7 mouse cellular contexts compared by ENCODE assay signal in genomic region chr6:71846906-71847305, GRCm38 (mm10). TPM values are rescaled to one million over a fixed set of nuclear protein-coding genes. Genes with fewer than 3 reads are reported as not detected.
A peak's percentile ranks its signal among the peaks of the same experiment; 100 is the strongest.
DNase-seq lines count a peak whose midpoint lies in the region; ATAC-seq and TF ChIP-seq lines count a peak whose summit lies in the region.
"Not testable (repeated sequence)": the region's sequence is repeated elsewhere in the genome, so short reads cannot be mapped to it uniquely, and the experiment has no call there.

No protein-coding gene starts in this region.

- H3K9me3 ChIP-seq in stomach, postnatal 0 days (ENCODE audit: control insufficient read depth, low read length) = not testable (repeated sequence)

- not testable (repeated sequence) for H3K9ac ChIP-seq in liver, adult 2 months (ENCODE audit: low read depth, low read length); stomach, postnatal 0 days (ENCODE audit: low read length)

- H3K27me3 ChIP-seq in kidney, adult 2 months (replicated peaks; ENCODE audit: control insufficient read depth, insufficient read depth, low read length); liver, adult 2 months (ENCODE audit: control insufficient read depth, insufficient read depth, low read length); stomach, postnatal 0 days (ENCODE audit: control insufficient read depth, insufficient read depth, low read length): not testable (repeated sequence)

- TF ChIP-seq POLR2A in kidney, adult 2 months (IDR thresholded peaks at IDR 0.05; ENCODE audit: low read depth, low read length); liver, adult 2 months (IDR thresholded peaks at IDR 0.05; ENCODE audit: extremely low read depth, insufficient read depth, low read length): not testable (repeated sequence)

- not testable (repeated sequence) for TF ChIP-seq EP300 in stomach, postnatal 0 days (optimal IDR thresholded peaks at IDR 0.05)

- not testable (repeated sequence) for H3K4me1 ChIP-seq in kidney, adult 2 months (ENCODE audit: control insufficient read depth, insufficient read depth, low read length); liver, adult 2 months (ENCODE audit: control insufficient read depth, insufficient read depth, low read length); stomach, postnatal 0 days (replicated peaks; ENCODE audit: control insufficient read depth, insufficient read depth)

- not testable (repeated sequence) for H3K4me2 ChIP-seq in stomach, postnatal 0 days (replicated peaks; ENCODE audit: low read depth)

- TF ChIP-seq CTCF in kidney, adult 2 months (conservative IDR thresholded peaks at IDR 0.05; ENCODE audit: insufficient read depth, insufficient read length, low read depth, low read length); liver, adult 2 months (IDR thresholded peaks at IDR 0.05; ENCODE audit: low read depth, low read length); stomach, postnatal 0 days (IDR thresholded peaks at IDR 0.05; ENCODE audit: low read depth): not testable (repeated sequence)

- H3K4me3 ChIP-seq in kidney, adult 2 months (ENCODE audit: insufficient read depth, low read depth, low read length); liver, adult 2 months (ENCODE audit: insufficient read depth, low read depth, low read length); stomach, postnatal 0 days (ENCODE audit: low read depth, low read length): not testable (repeated sequence)

- not testable (repeated sequence) for H3K27ac ChIP-seq in kidney, adult 2 months (ENCODE audit: insufficient read depth, low read depth, low read length); liver, adult 2 months (replicated peaks; ENCODE audit: insufficient read depth, low read depth, low read length); stomach, postnatal 0 days (replicated peaks)

- ATAC-seq in stomach, postnatal 0 days (ENCODE audit: low FRiP score, low TSS enrichment) = not testable (repeated sequence)

- peak; percentile 78 for DNase-seq in NIH3T3 (ENCODE audit: low read depth)
- DNase-seq in adrenal gland, adult (ENCODE audit: inconsistent age in 2 of 2, low spot score in 1 of 2) = peak; percentile 37 to 78
- DNase-seq in adrenal gland, adult 8-10 months = peak; percentile 55
- DNase-seq in adrenal gland, postnatal 36 days = peak; percentile 22 to 38
- peak; percentile 33 for DNase-seq in kidney, adult 2 months
- DNase-seq in liver, adult 2 months (ENCODE audit: extremely low read depth, low read depth, low spot score) = peak; percentile 65
- peak; percentile 14 for DNase-seq in stomach, postnatal 0 days (ENCODE audit: low spot score)

- H3K36me3 ChIP-seq in kidney, adult 2 months (ENCODE audit: control insufficient read depth, insufficient read depth, low read length); stomach, postnatal 0 days (ENCODE audit: control insufficient read depth, insufficient read depth, low read length): not testable (repeated sequence)
- peaks cover 28% of the 10 kb centered on the region for H3K36me3 ChIP-seq in liver, adult 2 months (ENCODE audit: control insufficient read depth, insufficient read depth, low read length)

- WGBS in kidney, adult 2 months = 62% methylated on average over 6 of the region's 6 CpGs
- 29% methylated on average over 6 of the region's 6 CpGs for WGBS in liver, adult 2 months
- 66% methylated on average over 6 of the region's 6 CpGs for WGBS in stomach, postnatal 0 days

- peaks cover 12% of the 10 kb centered on the region; the same call in 1 of the 2 replicates for H3K79me2 ChIP-seq in liver, adult 2 months (ENCODE audit: control insufficient read depth, insufficient read depth, low read length)

RNA-seq across cellular contexts. Expression of gene Immt, which starts 15.8 kb away (rescaled TPM):
- 100 to 1,000 TPM; 226 to 361 (median 285) TPM for total RNA-seq in adrenal gland, adult 8-10 months (2022)
- total RNA-seq in adrenal gland, postnatal 36 days (2021) = 100 to 1,000 TPM; 286 to 364 TPM
- 126 and 145 TPM in 2 replicates for polyA plus RNA-seq in kidney, adult 2 months (2012; rRNA removed)
- 90.5 and 100 TPM in 2 replicates for total RNA-seq in liver, adult 2 months (2014; rRNA removed)
- polyA plus RNA-seq in liver, adult 2 months (2012; rRNA removed) = 34.3 and 38.8 TPM in 2 replicates
- 132 and 140 TPM in 2 replicates for polyA plus RNA-seq in stomach, postnatal 0 days (2015; fragmentation: Nextera tagmentation; extraction: Ambion mirVana)

RNA-seq across cellular contexts. Expression of gene Mrpl35, which starts 20.1 kb away (rescaled TPM):
- total RNA-seq in adrenal gland, adult 8-10 months (2022) = 10 to 100 TPM; 35.0 to 41.1 (median 39.2) TPM
- total RNA-seq in adrenal gland, postnatal 36 days (2021) = 10 to 100 TPM; 42.4 to 43.1 TPM
- 13.3 and 14.3 TPM in 2 replicates for polyA plus RNA-seq in kidney, adult 2 months (2012; rRNA removed)
- 13.5 and 14.4 TPM in 2 replicates for total RNA-seq in liver, adult 2 months (2014; rRNA removed)
- polyA plus RNA-seq in liver, adult 2 months (2012; rRNA removed) = 8.6 and 9.5 TPM in 2 replicates
- 61.4 and 65.2 TPM in 2 replicates for polyA plus RNA-seq in stomach, postnatal 0 days (2015; fragmentation: Nextera tagmentation; extraction: Ambion mirVana)

Comparison
In these comparisons a context has a peak if more than half of its experiments do, and no peak if none do; other contexts are left out.
1. DNase-seq: peak in every context shown above with its lines; median percentile 78 in NIH3T3; 65 in liver, adult 2 months; 58 in adrenal gland, adult; 55 in adrenal gland, adult 8-10 months; 33 in kidney, adult 2 months; 30 in adrenal gland, postnatal 36 days; 14 in stomach, postnatal 0 days.